Mouse (Mus musculus) megakaryocyte, embryonic 14.5 days (primary cell): ENCODE results near the gene Ncoa7.

Source experiments
- FLI1 ChIP-seq: IDR thresholded peaks from 2 replicates; pipeline ENCODE4 v1.6.1; 2012; ENCODE audit warnings: low read length, inconsistent platforms, mixed read lengths
- GATA1 ChIP-seq: IDR thresholded peaks from 3 replicates; pipeline ENCODE4 v1.6.1; 2012; ENCODE audit warnings: mixed read lengths, low read length, inconsistent platforms, borderline replicate concordance

GRCm38 (mm10) chr10:30624161-30625019 lies 178.7 kb downstream of the Ncoa7 start:
- no peak for TF ChIP-seq GATA1
- TF ChIP-seq FLI1, result no peak
